Mouse (Mus musculus): ENCODE measurements around the gene Sema6d. TPM values are rescaled to one million over a fixed set of nuclear protein-coding genes. Genes with fewer than 3 reads are reported as not detected.

Gene Sema6d
- total and polyA plus RNA-seq, 2 experiments from 2014 or later = 22.6 to 64.8 TPM

- Histone ChIP-seq H3K27me3 (ENCODE audit: insufficient read depth, low read length) (no peaks in the 10 kb centered on the region), H3K4me1 (ENCODE audit: insufficient read depth, low read length) (peaks cover 4% of the 10 kb centered on the region), H3K4me3 (ENCODE audit: low read depth, low read length) (no peak overlapping the region), H3K9me3 (ENCODE audit: low read length) (no peaks in the 10 kb centered on the region), H3K36me3 (ENCODE audit: insufficient read depth, low read length) (no peaks in the 10 kb centered on the region), H3K4me2 (ENCODE audit: low read depth, low read length, poor library complexity, severe bottlenecking) (no peak overlapping the region), H3K27ac (ENCODE audit: low read depth, low read length) (no peak overlapping the region), H3K9ac (replicated peaks; ENCODE audit: low read length, poor library complexity, severe bottlenecking) (no peak overlapping the region)
- 87% methylated on average over 7 of the region's 7 CpGs for WGBS
- DNase-seq (ENCODE audit: low spot score) (no peak), ATAC-seq (ENCODE audit: low FRiP score) (no peak)
- no peak for TF ChIP-seq CTCF (IDR thresholded peaks at IDR 0.05)
These were observed 544.7 kb downstream of the Sema6d start for GRCm38 (mm10) chr2:124634400-124634998.

DNA sequence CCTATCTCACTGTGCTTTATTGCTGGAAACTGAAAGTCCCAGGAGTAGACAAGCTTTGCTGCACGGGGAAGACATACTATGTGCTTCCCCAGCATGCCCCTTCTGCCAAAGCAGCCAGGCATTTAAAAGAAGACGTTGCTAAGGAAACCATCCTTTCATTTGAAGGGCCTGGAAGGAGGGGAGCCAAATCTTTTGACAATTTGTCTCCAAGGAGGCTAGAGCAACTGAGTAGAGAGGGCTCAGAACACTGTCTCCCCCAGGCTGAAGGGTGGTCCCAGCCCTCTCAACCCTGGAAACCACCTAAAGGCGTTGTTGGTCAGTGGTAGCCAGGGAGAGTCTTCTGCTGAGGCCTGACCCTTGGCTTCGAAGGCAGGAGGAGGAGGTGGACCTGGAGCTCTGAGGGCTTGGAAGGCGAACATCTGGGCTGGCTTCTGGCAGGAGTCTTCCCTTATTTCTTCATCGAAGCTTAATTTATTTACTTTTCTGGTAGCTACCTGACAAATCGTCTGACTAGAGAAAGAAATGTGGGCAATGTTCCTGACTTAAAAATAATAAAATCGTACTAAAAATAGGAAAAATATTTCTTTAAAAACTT, 545.6 kb downstream of the Sema6d start:
- no peak for TF ChIP-seq CTCF (IDR thresholded peaks at IDR 0.05)
- ATAC-seq (ENCODE audit: low FRiP score) = no peak
- 40% methylated on average over 8 of the region's 8 CpGs for WGBS
- DNase-seq (ENCODE audit: low spot score) = peak; percentile 65
- Histone ChIP-seq H3K9me3 (ENCODE audit: low read length) (no peaks in the 10 kb centered on the region), H3K27me3 (ENCODE audit: insufficient read depth, low read length) (no peaks in the 10 kb centered on the region), H3K4me3 (ENCODE audit: low read depth, low read length) (no peak overlapping the region), H3K9ac (replicated peaks; ENCODE audit: low read length, poor library complexity, severe bottlenecking) (no peak overlapping the region), H3K36me3 (ENCODE audit: insufficient read depth, low read length) (no peaks in the 10 kb centered on the region), H3K4me1 (ENCODE audit: insufficient read depth, low read length) (peaks cover 4% of the 10 kb centered on the region), H3K4me2 (ENCODE audit: low read depth, low read length, poor library complexity, severe bottlenecking) (no peak overlapping the region), H3K27ac (ENCODE audit: low read depth, low read length) (no peak overlapping the region; the same call in 1 of the 2 replicates)

GRCm38 (mm10) chr2:124637080-124637479, 547.3 kb downstream of the Sema6d start:
- H3K4me1 ChIP-seq (ENCODE audit: insufficient read depth, low read length) = peaks cover 4% of the 10 kb centered on the region
- 46% methylated on average over 4 of the region's 4 CpGs for WGBS
- H3K27ac ChIP-seq (ENCODE audit: low read depth, low read length) = no peak overlapping the region
- H3K4me2 ChIP-seq (ENCODE audit: low read depth, low read length, poor library complexity, severe bottlenecking) = no peak overlapping the region
- no peak for DNase-seq (ENCODE audit: low spot score)
- no peaks in the 10 kb centered on the region for H3K36me3 ChIP-seq (ENCODE audit: insufficient read depth, low read length)
- H3K4me3 ChIP-seq (ENCODE audit: low read depth, low read length) = no peak overlapping the region
- H3K9me3 ChIP-seq (ENCODE audit: low read length) = no peaks in the 10 kb centered on the region
- no peak for ATAC-seq (ENCODE audit: low FRiP score)
- no peak for TF ChIP-seq CTCF (IDR thresholded peaks at IDR 0.05)
- H3K9ac ChIP-seq (replicated peaks; ENCODE audit: low read length, poor library complexity, severe bottlenecking) = no peak overlapping the region
- H3K27me3 ChIP-seq (ENCODE audit: insufficient read depth, low read length) = no peaks in the 10 kb centered on the region

DNA sequence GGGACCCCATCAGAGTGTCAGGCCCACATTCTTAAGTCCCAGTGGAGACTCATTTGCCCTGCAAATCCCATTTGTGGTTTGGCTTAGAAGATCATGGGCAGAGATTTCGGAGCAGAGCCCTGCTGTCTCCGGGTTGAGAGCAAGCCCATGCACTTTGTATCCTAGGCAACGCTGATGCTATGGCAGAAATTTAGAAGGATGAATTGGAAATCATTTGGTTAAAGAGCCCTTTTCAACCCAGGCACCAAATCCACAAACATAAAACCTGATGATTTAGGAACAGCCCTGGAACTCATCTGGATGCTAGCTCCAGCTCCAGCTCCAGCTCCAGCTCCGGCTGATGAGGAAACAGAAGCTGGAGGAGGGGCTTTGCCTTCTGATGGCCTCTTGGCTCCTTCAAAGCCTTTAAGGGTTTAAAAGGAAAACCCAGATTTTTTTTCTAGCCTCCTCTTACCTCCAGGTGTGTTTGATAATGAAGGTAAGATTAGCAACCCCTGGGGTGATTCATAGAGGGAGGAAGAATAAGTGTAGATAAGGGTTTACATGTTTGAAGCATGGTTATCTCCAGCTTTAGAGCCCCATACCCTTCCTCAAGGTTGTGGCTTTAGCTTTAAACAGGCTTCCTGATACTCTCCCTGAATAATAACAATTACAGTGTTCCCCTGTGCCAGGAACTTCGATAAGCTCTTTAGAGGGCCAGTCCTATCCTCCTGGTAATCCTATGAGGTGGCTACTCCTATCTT, 549.6 kb downstream of the Sema6d start:
- 39% methylated on average over 5 of the region's 5 CpGs for WGBS

DNA sequence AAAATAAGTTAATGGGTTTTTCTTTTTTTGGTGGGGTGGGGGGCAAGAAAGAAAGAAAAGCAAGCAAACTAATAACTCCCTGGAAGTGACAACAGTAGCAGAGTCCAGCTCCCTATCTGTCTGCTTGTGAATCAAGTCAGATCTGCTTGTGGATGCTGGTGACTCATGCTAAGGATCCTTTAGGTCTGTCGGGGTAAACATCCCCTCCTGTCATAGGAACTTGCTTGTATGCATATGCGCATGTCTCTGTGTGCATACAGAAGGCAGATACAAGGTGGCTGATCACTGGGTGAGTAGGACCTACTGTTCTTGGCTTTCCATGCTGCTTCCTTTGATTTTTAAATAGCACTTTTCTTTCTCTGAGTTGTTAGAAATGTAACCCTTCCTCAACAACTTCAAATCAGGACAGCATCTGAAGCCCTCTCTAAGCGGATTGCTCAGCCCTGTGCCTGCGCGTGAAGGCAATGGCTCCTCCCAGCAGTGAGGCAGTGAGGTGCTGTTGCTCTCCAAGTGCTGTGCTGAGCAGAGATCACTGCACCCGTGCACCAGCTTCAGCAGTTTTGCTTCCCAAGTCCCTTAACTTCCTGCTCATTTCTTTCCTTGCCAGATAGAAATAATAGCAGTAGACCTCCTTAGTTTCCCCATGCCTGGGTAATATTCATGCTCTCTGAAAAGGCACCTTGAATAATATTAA, 550.9 kb downstream of the Sema6d start:
- no peaks in the 10 kb centered on the region; the same call in 1 of the 2 replicates for H3K4me1 ChIP-seq (ENCODE audit: insufficient read depth, low read length)
- no peak for TF ChIP-seq CTCF (IDR thresholded peaks at IDR 0.05)
- H3K27me3 ChIP-seq (ENCODE audit: insufficient read depth, low read length) = no peaks in the 10 kb centered on the region
- no peak overlapping the region for H3K9ac ChIP-seq (replicated peaks; ENCODE audit: low read length, poor library complexity, severe bottlenecking)
- H3K27ac ChIP-seq (ENCODE audit: low read depth, low read length) = no peak overlapping the region
- H3K4me2 ChIP-seq (ENCODE audit: low read depth, low read length, poor library complexity, severe bottlenecking) = no peak overlapping the region
- DNase-seq (ENCODE audit: low spot score) = no peak
- H3K4me3 ChIP-seq (ENCODE audit: low read depth, low read length) = no peak overlapping the region
- H3K36me3 ChIP-seq (ENCODE audit: insufficient read depth, low read length) = no peaks in the 10 kb centered on the region
- WGBS = 42% methylated on average over 6 of the region's 6 CpGs
- no peak for ATAC-seq (ENCODE audit: low FRiP score)
- no peaks in the 10 kb centered on the region for H3K9me3 ChIP-seq (ENCODE audit: low read length)

More for the DNA sequence above, 549.6 kb downstream of the Sema6d start:
- no peak overlapping the region for H3K4me2 ChIP-seq (ENCODE audit: low read depth, low read length, poor library complexity, severe bottlenecking)
- H3K9ac ChIP-seq (replicated peaks; ENCODE audit: low read length, poor library complexity, severe bottlenecking) = no peak overlapping the region
- H3K27ac ChIP-seq (ENCODE audit: low read depth, low read length) = no peak overlapping the region
- H3K9me3 ChIP-seq (ENCODE audit: low read length) = no peaks in the 10 kb centered on the region
- H3K4me3 ChIP-seq (ENCODE audit: low read depth, low read length) = no peak overlapping the region
- no peaks in the 10 kb centered on the region for H3K27me3 ChIP-seq (ENCODE audit: insufficient read depth, low read length)
- peaks cover 4% of the 10 kb centered on the region for H3K4me1 ChIP-seq (ENCODE audit: insufficient read depth, low read length)
- no peak for TF ChIP-seq CTCF (IDR thresholded peaks at IDR 0.05)
- DNase-seq (ENCODE audit: low spot score) = peak; percentile 45
- no peaks in the 10 kb centered on the region for H3K36me3 ChIP-seq (ENCODE audit: insufficient read depth, low read length)
- ATAC-seq (ENCODE audit: low FRiP score) = no peak

Measured in midbrain, postnatal 0 days (tissue).